Mouse (Mus musculus): ENCODE data around the gene Mindy4.

The Mindy4 gene

GRCm38 (mm10) chr6:55207786-55208185 lies 4.6 kb downstream of the Mindy4 start:
- DNase-seq (ENCODE audit: low spot score in 2 of 2), result no peak

GRCm38 (mm10) chr6:55210423-55211365 lies 7.5 kb downstream of the Mindy4 start:
- DNase-seq (ENCODE audit: low spot score in 2 of 2), result no peak

- DNase-seq (ENCODE audit: low spot score in 2 of 2), result no peak
Observed at GRCm38 (mm10) chr6:55214541-55214940, 11.4 kb downstream of the Mindy4 start.

GRCm38 (mm10) chr6:55218232-55218631 lies 15.0 kb downstream of the Mindy4 start:
- no peak for DNase-seq (ENCODE audit: low spot score in 2 of 2)

- DNase-seq (ENCODE audit: low spot score in 2 of 2), result no peak
Observed at GRCm38 (mm10) chr6:55223986-55224385, 20.8 kb downstream of the Mindy4 start.

GRCm38 (mm10) chr6:55230048-55230447 lies 26.9 kb downstream of the Mindy4 start:
- DNase-seq (ENCODE audit: low spot score in 2 of 2), result no peak

- DNase-seq (ENCODE audit: low spot score in 2 of 2), result no peak
Observed at GRCm38 (mm10) chr6:55232101-55232500, 28.9 kb downstream of the Mindy4 start.

- no peak for DNase-seq (ENCODE audit: low spot score in 2 of 2)
Observed at GRCm38 (mm10) chr6:55232524-55233264, 29.5 kb downstream of the Mindy4 start.

GRCm38 (mm10) chr6:55233326-55233725 lies 30.1 kb downstream of the Mindy4 start:
- no peak for DNase-seq (ENCODE audit: low spot score in 2 of 2)

GRCm38 (mm10) chr6:55234636-55235035 lies 31.5 kb downstream of the Mindy4 start:
- DNase-seq (ENCODE audit: low spot score in 2 of 2), result no peak

- DNase-seq (ENCODE audit: low spot score in 2 of 2), result no peak
Observed at GRCm38 (mm10) chr6:55235733-55236132, 32.5 kb downstream of the Mindy4 start.

GRCm38 (mm10) chr6:55239931-55240330 lies 36.7 kb downstream of the Mindy4 start:
- no peak for DNase-seq (ENCODE audit: low spot score in 2 of 2)

GRCm38 (mm10) chr6:55240591-55241260 lies 37.5 kb downstream of the Mindy4 start:
- DNase-seq (ENCODE audit: low spot score in 2 of 2), result no peak

GRCm38 (mm10) chr6:55241479-55241878 lies 38.3 kb downstream of the Mindy4 start:
- DNase-seq (ENCODE audit: low spot score in 2 of 2), result no peak

- no peak for DNase-seq (ENCODE audit: low spot score in 2 of 2)
Observed at GRCm38 (mm10) chr6:55245680-55246079, 42.5 kb downstream of the Mindy4 start.

GRCm38 (mm10) chr6:55246441-55246840 lies 43.3 kb downstream of the Mindy4 start:
- no peak for DNase-seq (ENCODE audit: low spot score in 2 of 2)

- no peak for DNase-seq (ENCODE audit: low spot score in 2 of 2)
Observed at GRCm38 (mm10) chr6:55246911-55247438, 43.8 kb downstream of the Mindy4 start.

GRCm38 (mm10) chr6:55249263-55249662 lies 46.1 kb downstream of the Mindy4 start:
- no peak for DNase-seq (ENCODE audit: low spot score in 2 of 2)

- DNase-seq (ENCODE audit: low spot score in 2 of 2), result no peak
Observed at GRCm38 (mm10) chr6:55250809-55251208, 47.6 kb downstream of the Mindy4 start.

- no peak for DNase-seq (ENCODE audit: low spot score in 2 of 2)
Observed at GRCm38 (mm10) chr6:55251596-55251995, 48.4 kb downstream of the Mindy4 start.

- DNase-seq (ENCODE audit: low spot score in 2 of 2), result no peak
Observed at GRCm38 (mm10) chr6:55252731-55253247, 49.6 kb downstream of the Mindy4 start.
